Mouse (Mus musculus): ENCODE data around the gene Emsy. TPM values are rescaled to one million over a fixed set of nuclear protein-coding genes. Genes with fewer than 3 reads are reported as not detected.
A peak's percentile ranks its signal among the peaks of the same experiment; 100 is the strongest.

The Emsy gene
- polyA plus RNA-seq, 1 experiment from 2014 or later, result 35.2 TPM

GRCm38 (mm10) chr7:98574271-98574670, 82.3 kb downstream of the Emsy start:
- Histone ChIP-seq H3K4me2 (replicated peaks) (no peak overlapping the region), H3K4me1 (peaks cover 8% of the 10 kb centered on the region; the same call in 1 of the 2 replicates), H3K9ac (no peak overlapping the region), H3K36me3 (no peaks in the 10 kb centered on the region), H3K4me3 (no peak overlapping the region), H3K27me3 (no peaks in the 10 kb centered on the region), H3K9me3 (no peaks in the 10 kb centered on the region), H3K27ac (no peak overlapping the region)
- 91% methylated on average over 7 of the region's 7 CpGs for WGBS
- no peak for ATAC-seq (ENCODE audit: insufficient number of reproducible peaks, insufficient read depth, low FRiP score, low TSS enrichment)

GRCm38 (mm10) chr7:98573231-98573781, 83.3 kb downstream of the Emsy start:
- H3K4me3 ChIP-seq, result no peak overlapping the region
- H3K27ac ChIP-seq, result no peak overlapping the region
- 0 out of 2 replicates have a peak, but pooled peaks have one; percentile 28 for ATAC-seq (ENCODE audit: insufficient number of reproducible peaks, insufficient read depth, low FRiP score, low TSS enrichment)
- no peaks in the 10 kb centered on the region for H3K27me3 ChIP-seq
- H3K9ac ChIP-seq, result no peak overlapping the region
- H3K36me3 ChIP-seq, result no peaks in the 10 kb centered on the region
- no peaks in the 10 kb centered on the region for H3K9me3 ChIP-seq
- H3K4me2 ChIP-seq (replicated peaks), result no peak overlapping the region
- peaks cover 8% of the 10 kb centered on the region; the same call in 1 of the 2 replicates for H3K4me1 ChIP-seq
- 70% methylated on average over 10 of the region's 10 CpGs for WGBS

- Histone ChIP-seq H3K27ac (no peak overlapping the region), H3K9ac (no peak overlapping the region), H3K36me3 (no peaks in the 10 kb centered on the region), H3K4me3 (no peak overlapping the region), H3K9me3 (no peaks in the 10 kb centered on the region), H3K4me2 (replicated peaks) (no peak overlapping the region), H3K27me3 (no peaks in the 10 kb centered on the region), H3K4me1 (peaks cover 8% of the 10 kb centered on the region; the same call in 1 of the 2 replicates)
- 29% methylated on average over 10 of the region's 10 CpGs for WGBS
- no peak for ATAC-seq (ENCODE audit: insufficient number of reproducible peaks, insufficient read depth, low FRiP score, low TSS enrichment)
These were observed 84.2 kb downstream of the Emsy start for GRCm38 (mm10) chr7:98572223-98572868.

- Histone ChIP-seq H3K27ac (no peak overlapping the region), H3K9me3 (no peaks in the 10 kb centered on the region), H3K9ac (no peak overlapping the region), H3K4me1 (peaks cover 8% of the 10 kb centered on the region; the same call in 1 of the 2 replicates), H3K36me3 (no peaks in the 10 kb centered on the region), H3K4me3 (no peak overlapping the region), H3K4me2 (replicated peaks) (no peak overlapping the region), H3K27me3 (no peaks in the 10 kb centered on the region)
- ATAC-seq (ENCODE audit: insufficient number of reproducible peaks, insufficient read depth, low FRiP score, low TSS enrichment), result no peak
- WGBS, result 64% methylated on average over 8 of the region's 8 CpGs
These were observed 85.6 kb downstream of the Emsy start for GRCm38 (mm10) chr7:98570824-98571505.

- Histone ChIP-seq H3K9me3 (no peaks in the 10 kb centered on the region), H3K9ac (no peak overlapping the region), H3K4me2 (replicated peaks) (no peak overlapping the region), H3K36me3 (no peaks in the 10 kb centered on the region), H3K4me3 (no peak overlapping the region), H3K27me3 (no peaks in the 10 kb centered on the region), H3K27ac (no peak overlapping the region), H3K4me1 (no peaks in the 10 kb centered on the region)
- no peak for ATAC-seq (ENCODE audit: insufficient number of reproducible peaks, insufficient read depth, low FRiP score, low TSS enrichment)
- WGBS, result 49% methylated on average over 5 of the region's 5 CpGs
These were observed 89.5 kb downstream of the Emsy start for GRCm38 (mm10) chr7:98567056-98567455.

GRCm38 (mm10) chr7:98564607-98565364, 91.8 kb downstream of the Emsy start:
- no peaks in the 10 kb centered on the region for H3K36me3 ChIP-seq
- no peaks in the 10 kb centered on the region for H3K27me3 ChIP-seq
- no peak overlapping the region for H3K4me2 ChIP-seq (replicated peaks)
- no peaks in the 10 kb centered on the region for H3K9me3 ChIP-seq
- H3K27ac ChIP-seq, result no peak overlapping the region
- no peak overlapping the region for H3K4me3 ChIP-seq
- no peak for ATAC-seq (ENCODE audit: insufficient number of reproducible peaks, insufficient read depth, low FRiP score, low TSS enrichment)
- no peak overlapping the region for H3K9ac ChIP-seq
- 72% methylated on average over 9 of the region's 9 CpGs for WGBS
- H3K4me1 ChIP-seq, result no peaks in the 10 kb centered on the region

GRCm38 (mm10) chr7:98563991-98564390, 92.6 kb downstream of the Emsy start:
- Histone ChIP-seq H3K4me1 (no peaks in the 10 kb centered on the region), H3K27me3 (no peaks in the 10 kb centered on the region), H3K9ac (no peak overlapping the region), H3K9me3 (no peaks in the 10 kb centered on the region), H3K36me3 (no peaks in the 10 kb centered on the region), H3K4me2 (replicated peaks) (no peak overlapping the region), H3K27ac (no peak overlapping the region), H3K4me3 (no peak overlapping the region)
- 85% methylated on average over 6 of the region's 6 CpGs for WGBS
- no peak for ATAC-seq (ENCODE audit: insufficient number of reproducible peaks, insufficient read depth, low FRiP score, low TSS enrichment)

GRCm38 (mm10) chr7:98562966-98563365, 93.6 kb downstream of the Emsy start:
- H3K36me3 ChIP-seq, result no peaks in the 10 kb centered on the region
- no peak overlapping the region for H3K4me2 ChIP-seq (replicated peaks)
- H3K4me1 ChIP-seq, result no peaks in the 10 kb centered on the region
- no peaks in the 10 kb centered on the region for H3K27me3 ChIP-seq
- 75% methylated on average over 5 of the region's 5 CpGs for WGBS
- H3K9me3 ChIP-seq, result no peaks in the 10 kb centered on the region
- no peak overlapping the region for H3K9ac ChIP-seq
- no peak overlapping the region for H3K4me3 ChIP-seq
- no peak for ATAC-seq (ENCODE audit: insufficient number of reproducible peaks, insufficient read depth, low FRiP score, low TSS enrichment)
- no peak overlapping the region for H3K27ac ChIP-seq

GRCm38 (mm10) chr7:98562186-98562585, 94.4 kb downstream of the Emsy start:
- 82% methylated on average over 8 of the region's 8 CpGs for WGBS
- H3K4me2 ChIP-seq (replicated peaks), result no peak overlapping the region
- H3K4me1 ChIP-seq, result no peaks in the 10 kb centered on the region
- H3K9me3 ChIP-seq, result no peaks in the 10 kb centered on the region
- no peaks in the 10 kb centered on the region for H3K27me3 ChIP-seq
- H3K36me3 ChIP-seq, result no peaks in the 10 kb centered on the region
- no peak overlapping the region for H3K9ac ChIP-seq
- no peak overlapping the region for H3K4me3 ChIP-seq
- no peak overlapping the region for H3K27ac ChIP-seq
- ATAC-seq (ENCODE audit: insufficient number of reproducible peaks, insufficient read depth, low FRiP score, low TSS enrichment), result no peak

GRCm38 (mm10) chr7:98561556-98562164, 94.9 kb downstream of the Emsy start:
- no peaks in the 10 kb centered on the region for H3K9me3 ChIP-seq
- H3K9ac ChIP-seq, result no peak overlapping the region
- H3K36me3 ChIP-seq, result no peaks in the 10 kb centered on the region
- WGBS, result 78% methylated on average over 12 of the region's 12 CpGs
- no peak overlapping the region for H3K27ac ChIP-seq
- no peak for ATAC-seq (ENCODE audit: insufficient number of reproducible peaks, insufficient read depth, low FRiP score, low TSS enrichment)
- H3K27me3 ChIP-seq, result no peaks in the 10 kb centered on the region
- no peak overlapping the region for H3K4me2 ChIP-seq (replicated peaks)
- H3K4me3 ChIP-seq, result no peak overlapping the region
- H3K4me1 ChIP-seq, result no peaks in the 10 kb centered on the region

GRCm38 (mm10) chr7:98558128-98558921, 98.3 kb downstream of the Emsy start:
- Histone ChIP-seq H3K36me3 (no peaks in the 10 kb centered on the region), H3K9me3 (no peaks in the 10 kb centered on the region), H3K4me2 (replicated peaks) (no peak overlapping the region), H3K4me3 (no peak overlapping the region), H3K27ac (no peak overlapping the region), H3K9ac (no peak overlapping the region), H3K4me1 (no peaks in the 10 kb centered on the region), H3K27me3 (no peaks in the 10 kb centered on the region)
- WGBS, result 73% methylated on average over 9 of the region's 9 CpGs
- no peak for ATAC-seq (ENCODE audit: insufficient number of reproducible peaks, insufficient read depth, low FRiP score, low TSS enrichment)
